Mouse (Mus musculus): ENCODE measurements around the gene Kif26b.

Gene Kif26b

GRCm38 (mm10) chr1:178770626-178771362 lies 241.9 kb downstream of the Kif26b start:
- DNase-seq (ENCODE audit: low spot score in 2 of 2): no peak

GRCm38 (mm10) chr1:178779742-178780141 lies 250.8 kb downstream of the Kif26b start:
- no peak for DNase-seq (ENCODE audit: low spot score in 2 of 2)

- no peak for DNase-seq (ENCODE audit: low spot score in 2 of 2)
Observed at GRCm38 (mm10) chr1:178784043-178784442, 255.1 kb downstream of the Kif26b start.

DNA sequence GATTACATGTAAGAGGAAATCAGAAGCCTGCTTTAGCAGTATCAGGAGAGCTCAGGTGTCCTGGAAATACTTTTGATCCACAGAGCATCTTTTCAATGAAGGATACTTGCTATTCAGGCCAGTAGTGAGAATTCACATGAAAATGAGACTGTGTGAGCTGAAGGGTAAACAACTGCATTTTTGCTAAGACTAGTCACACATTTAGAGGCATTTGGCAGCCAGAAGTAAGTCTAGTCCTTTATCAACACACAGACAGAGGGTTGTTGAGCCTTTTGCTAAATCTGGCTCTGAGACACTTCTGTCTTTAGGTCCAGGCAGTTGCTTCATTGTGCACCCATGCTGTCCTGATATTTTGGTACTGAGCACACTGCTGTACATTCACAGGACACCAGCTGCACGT lies 262.3 kb downstream of the Kif26b start:
- no peak for DNase-seq (ENCODE audit: low spot score in 2 of 2)

DNA sequence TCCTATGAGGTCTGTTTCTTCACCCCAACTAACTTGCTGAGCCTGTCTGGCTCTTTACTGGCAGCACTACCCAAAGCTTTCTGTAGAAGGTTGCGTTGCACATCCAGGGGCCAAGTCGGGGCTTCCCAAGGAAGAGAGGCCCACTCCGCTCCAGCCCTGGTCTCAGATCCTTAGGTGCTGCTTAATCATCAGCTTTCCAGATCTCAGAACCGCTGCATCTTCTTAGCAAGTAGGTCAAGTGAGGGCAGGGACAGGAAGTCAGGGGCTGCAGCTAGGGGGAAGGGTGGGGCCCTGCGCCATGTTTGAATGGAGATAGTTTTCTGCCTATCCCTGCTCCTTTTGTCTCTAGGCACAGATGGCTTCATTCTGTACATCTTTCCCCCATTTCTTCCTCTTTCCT lies 263.8 kb downstream of the Kif26b start:
- no peak for DNase-seq (ENCODE audit: low spot score in 2 of 2)

DNA sequence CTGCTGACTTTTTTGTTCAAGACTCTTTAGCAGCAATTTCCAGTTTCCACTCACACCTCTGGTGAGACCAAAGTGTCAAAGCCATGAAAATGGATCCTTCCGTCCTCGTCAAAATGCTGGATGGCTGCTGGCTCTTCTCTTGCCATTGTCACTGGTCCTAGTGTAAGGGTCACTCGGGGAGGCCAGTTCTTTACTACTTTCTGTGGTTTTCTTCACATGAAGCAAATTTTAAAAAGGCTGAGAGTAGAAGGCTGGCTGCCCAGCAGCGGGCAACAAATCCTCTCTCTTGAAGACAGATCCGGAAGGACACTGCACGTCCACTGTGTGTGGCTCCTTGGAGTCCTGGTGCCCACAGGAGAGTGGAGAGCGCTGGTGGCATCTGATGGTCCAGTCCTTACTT lies 265.9 kb downstream of the Kif26b start:
- DNase-seq (ENCODE audit: low spot score in 2 of 2): no peak

DNA sequence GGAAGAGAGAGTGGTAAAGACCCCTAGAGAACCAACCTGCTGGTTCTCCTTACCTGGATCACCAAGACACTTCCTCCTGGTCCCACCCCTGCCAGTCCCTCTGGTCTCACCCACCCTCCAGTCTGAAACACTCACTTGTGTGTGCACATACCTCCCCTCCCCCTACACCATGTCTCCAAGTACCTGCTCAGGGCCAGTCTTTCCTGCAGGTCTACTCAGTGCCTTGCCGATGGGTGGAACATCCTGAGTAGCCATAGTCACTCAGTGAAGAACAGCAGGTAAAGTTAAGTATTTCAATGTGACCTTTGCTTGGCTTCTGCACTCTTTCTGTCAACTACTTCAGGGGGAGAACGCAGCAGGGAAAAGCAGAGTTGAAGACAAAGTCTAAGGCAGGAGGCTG lies 268.5 kb downstream of the Kif26b start:
- DNase-seq (ENCODE audit: low spot score in 2 of 2): no peak

DNA sequence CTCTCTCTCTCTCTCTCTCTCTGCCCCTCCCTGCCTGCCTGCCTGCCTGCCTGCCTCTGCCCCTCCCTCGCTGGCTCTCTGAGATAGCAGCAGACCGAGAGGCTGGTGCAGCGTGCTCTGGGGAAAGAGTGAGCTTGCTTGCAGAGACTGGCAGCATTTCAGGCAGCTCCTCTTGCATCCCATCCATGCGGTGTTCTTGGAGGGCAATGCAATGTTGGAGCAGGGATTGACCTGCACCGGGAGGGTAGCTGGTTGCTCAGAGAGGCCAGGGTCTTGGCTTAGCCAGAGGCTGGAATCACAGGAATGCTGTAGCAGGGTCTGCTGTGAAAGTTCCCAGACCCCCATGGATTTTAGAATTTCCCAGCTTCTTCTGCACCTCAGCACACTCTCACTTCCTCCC lies 269.4 kb downstream of the Kif26b start:
- DNase-seq (ENCODE audit: low spot score in 2 of 2): peak; percentile 33 to 55

GRCm38 (mm10) chr1:178798886-178799285 lies 270.0 kb downstream of the Kif26b start:
- no peak for DNase-seq (ENCODE audit: low spot score in 2 of 2)

DNA sequence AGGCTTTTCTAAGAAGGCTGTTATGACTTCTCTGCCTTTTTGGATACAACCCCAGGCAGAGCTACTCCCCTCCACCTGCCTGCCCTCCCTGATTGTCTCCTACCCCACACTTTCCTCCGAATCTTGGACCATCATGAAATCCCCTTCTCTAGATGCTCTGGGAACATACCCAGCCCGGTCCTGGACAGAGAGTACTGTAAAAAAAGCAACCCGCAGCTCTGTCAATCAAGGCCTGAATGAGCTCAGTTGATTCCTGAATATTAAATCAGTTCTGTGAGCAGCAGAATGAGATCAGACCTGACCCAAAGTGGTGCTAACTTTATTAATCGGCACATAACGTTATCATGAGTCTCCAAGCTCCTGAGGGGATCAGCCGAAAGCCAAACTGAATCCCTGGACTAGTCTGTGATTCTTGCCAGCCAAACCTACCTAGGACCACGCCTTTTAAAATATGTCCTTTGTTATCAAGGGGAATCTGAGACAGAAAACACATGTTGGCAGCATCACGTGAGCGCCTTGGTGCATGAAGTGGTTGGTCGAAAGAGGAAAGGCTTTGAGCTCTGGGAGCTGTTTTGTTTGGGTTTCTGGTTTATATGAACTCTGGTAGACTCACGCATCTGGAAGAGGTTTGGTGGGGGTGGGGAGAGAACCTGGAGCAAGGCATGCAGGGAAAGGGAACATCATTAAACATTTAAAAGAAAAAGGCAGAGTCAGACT lies 271.1 kb downstream of the Kif26b start:
- DNase-seq (ENCODE audit: low spot score in 2 of 2): no peak

- DNase-seq (ENCODE audit: low spot score in 2 of 2): no peak
Observed at GRCm38 (mm10) chr1:178803155-178803554, 274.2 kb downstream of the Kif26b start.

GRCm38 (mm10) chr1:178817476-178817875 lies 288.6 kb downstream of the Kif26b start:
- no peak for DNase-seq (ENCODE audit: low spot score in 2 of 2)

DNA sequence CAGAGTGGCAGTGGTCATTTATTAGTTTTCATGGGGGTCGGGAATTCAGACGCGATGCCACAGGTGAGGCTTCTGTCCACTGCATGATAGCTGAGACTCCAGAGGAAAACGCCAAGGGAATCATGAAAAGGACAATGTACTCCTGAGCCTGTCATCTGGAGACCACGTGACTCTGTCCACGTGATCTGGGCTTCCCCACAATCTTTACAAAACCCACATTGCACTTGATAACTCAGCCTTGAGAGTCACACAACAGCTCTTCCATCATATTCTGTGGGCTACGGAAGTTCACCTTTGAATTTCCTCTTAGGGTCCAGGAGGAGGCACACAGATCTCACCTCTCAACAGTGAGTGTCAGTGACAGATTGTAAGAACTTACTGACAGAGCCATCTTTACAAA lies 290.1 kb downstream of the Kif26b start:
- DNase-seq (ENCODE audit: low spot score in 2 of 2): no peak

GRCm38 (mm10) chr1:178820079-178820478 lies 291.2 kb downstream of the Kif26b start:
- DNase-seq (ENCODE audit: low spot score in 2 of 2): no peak

DNA sequence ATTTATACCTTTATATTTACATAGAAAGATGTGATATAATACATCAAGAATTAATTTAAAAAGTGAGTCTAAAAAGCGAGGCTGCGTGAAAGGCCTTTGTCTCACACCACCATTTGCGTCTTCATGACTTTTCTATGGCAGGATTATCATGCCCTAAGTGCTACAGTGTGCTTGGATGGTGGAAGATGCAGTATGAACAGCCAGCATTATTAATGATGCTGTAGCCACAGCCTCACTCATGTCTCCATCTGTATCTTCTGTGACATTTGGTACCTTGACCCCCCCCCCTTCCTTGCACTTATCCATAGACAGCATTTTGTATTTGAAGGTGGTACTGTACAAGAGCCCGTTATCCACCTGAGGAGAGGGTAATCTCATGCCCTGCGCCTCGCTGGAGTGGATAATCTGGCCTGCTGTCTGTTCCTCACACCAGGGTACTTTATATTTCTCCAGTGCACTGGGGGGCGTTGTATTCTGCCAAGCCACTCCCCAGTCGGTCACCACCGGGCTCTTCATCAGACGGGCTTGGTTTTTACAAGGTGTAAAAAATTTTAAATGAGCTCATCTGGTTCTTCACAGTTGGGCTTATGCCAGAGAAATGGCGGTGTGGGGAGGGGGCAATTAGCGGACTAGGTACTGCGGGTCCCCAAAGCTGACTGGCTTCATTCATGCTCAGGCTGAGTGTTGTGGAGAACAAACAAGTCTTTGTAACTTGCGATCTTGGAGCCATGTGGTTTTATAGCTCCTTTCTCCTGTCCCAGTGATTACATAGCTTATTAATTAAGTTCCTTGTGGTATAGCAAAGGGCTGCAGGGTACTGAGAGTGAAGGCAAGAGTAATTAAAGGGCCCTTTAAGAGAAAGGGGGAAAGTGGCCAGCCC lies 291.9 kb downstream of the Kif26b start:
- DNase-seq (ENCODE audit: low spot score in 2 of 2): no peak

DNA sequence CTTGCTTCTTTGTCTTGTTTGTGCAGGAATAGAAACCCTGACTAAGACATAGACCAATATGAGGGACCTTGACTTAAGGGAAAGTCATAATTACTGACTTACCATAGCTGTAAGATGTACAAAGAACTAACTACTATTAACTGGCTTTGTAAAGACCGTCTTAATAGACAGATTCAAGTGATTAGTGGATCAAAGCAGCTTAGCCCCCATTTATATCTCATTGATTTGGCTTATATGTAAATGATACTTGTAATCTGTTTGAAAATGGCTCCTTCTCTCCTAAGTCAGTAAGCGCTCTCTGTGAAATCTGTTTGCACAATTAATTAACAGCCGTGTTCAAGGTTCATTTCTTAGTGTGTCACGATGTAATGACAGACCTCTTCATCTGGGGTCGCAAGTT lies 295.9 kb downstream of the Kif26b start:
- DNase-seq (ENCODE audit: low spot score in 2 of 2): no peak

DNA sequence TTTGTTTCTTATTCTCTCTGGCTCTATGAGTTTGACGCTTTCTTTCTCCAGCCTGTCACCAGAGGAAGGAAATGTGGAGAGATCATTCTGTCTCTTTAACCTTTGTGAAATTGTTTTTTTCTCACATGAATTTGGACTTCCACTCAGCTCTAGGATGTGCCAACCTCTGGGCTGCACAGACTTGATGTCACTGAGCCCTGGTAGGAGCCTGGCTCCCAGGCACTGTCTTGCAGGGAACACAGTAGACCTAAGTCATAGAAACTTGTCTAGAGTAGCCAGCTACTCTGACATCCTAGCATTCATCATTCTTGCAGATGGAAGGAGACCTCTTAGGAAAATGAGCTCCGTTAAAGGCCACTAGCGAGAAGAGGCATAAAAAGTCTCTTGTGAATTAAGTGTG lies 298.3 kb downstream of the Kif26b start:
- DNase-seq (ENCODE audit: low spot score in 2 of 2): no peak

- DNase-seq (ENCODE audit: low spot score in 2 of 2): peak; percentile 9 to 21
Observed at GRCm38 (mm10) chr1:178829456-178829855, 300.5 kb downstream of the Kif26b start.

GRCm38 (mm10) chr1:178832571-178832970 lies 303.6 kb downstream of the Kif26b start:
- no peak for DNase-seq (ENCODE audit: low spot score in 2 of 2)

GRCm38 (mm10) chr1:178835805-178836204 lies 306.9 kb downstream of the Kif26b start:
- DNase-seq (ENCODE audit: low spot score in 2 of 2): peak; percentile 18 to 24

DNA sequence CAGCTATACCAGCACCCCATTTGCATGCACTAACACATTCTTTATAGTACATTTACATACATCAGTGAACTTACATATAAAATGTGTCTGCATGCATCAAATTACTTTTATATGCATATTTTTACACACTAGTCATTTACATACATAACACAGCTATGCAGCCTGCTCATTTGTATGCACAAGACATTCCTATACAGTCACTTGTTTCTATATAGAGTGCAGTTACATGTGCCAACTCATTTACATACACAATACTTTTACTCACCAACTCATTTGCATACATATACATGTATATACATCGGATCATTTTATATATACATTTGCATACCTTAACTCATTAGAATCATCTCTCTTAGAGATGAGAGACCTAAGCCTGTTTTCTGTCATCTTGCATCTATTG lies 308.1 kb downstream of the Kif26b start:
- no peak for DNase-seq (ENCODE audit: low spot score in 2 of 2)

GRCm38 (mm10) chr1:178838696-178839320 lies 309.9 kb downstream of the Kif26b start:
- DNase-seq (ENCODE audit: low spot score in 2 of 2): no peak

Data from right cerebral cortex, adult 2 months (tissue).